Mouse (Mus musculus): ENCODE results near the gene Zdhhc1. TPM values are rescaled to one million over a fixed set of nuclear protein-coding genes. Genes with fewer than 3 reads are reported as not detected.

Gene Zdhhc1
- total and polyA plus RNA-seq, 3 experiments, result 4.9 to 11.5 TPM; not detected in 1

GRCm38 (mm10) chr8:105536546-105536945 lies 39.8 kb upstream of the Zdhhc1 start:
- Histone ChIP-seq H3K79me2 (ENCODE audit: control insufficient read depth, insufficient read depth, low read length, poor library complexity) (no peaks in the 10 kb centered on the region), H3K9me3 (replicated peaks; ENCODE audit: insufficient read depth, low read length) (no peaks in the 10 kb centered on the region), H3K9ac (ENCODE audit: control insufficient read depth, low read depth, low read length, poor library complexity, severe bottlenecking) (no peak overlapping the region), H3K4me1 (ENCODE audit: control insufficient read depth in 1 of 2, insufficient read depth in 2 of 2, low read length in 2 of 2) (peaks cover 20 to 26% of the 10 kb centered on the region in 2 experiments), H3K36me3 (ENCODE audit: control insufficient read depth in 1 of 2, insufficient read depth in 2 of 2, low read length in 2 of 2) (peaks cover 2 to 33% of the 10 kb centered on the region in 2 experiments), H3K27me3 (ENCODE audit: control insufficient read depth in 1 of 2, insufficient read depth in 2 of 2, low read length in 2 of 2) (no peaks in the 10 kb centered on the region), H3K27ac (ENCODE audit: control insufficient read depth, low read depth, low read length) (no peak overlapping the region), H3K4me3 (ENCODE audit: control insufficient read depth in 1 of 2, insufficient read depth in 1 of 2, low read depth in 2 of 2, low read length in 2 of 2) (no peak overlapping the region)
- TF ChIP-seq GABPA (IDR thresholded peaks at IDR 0.05; ENCODE audit: low read depth, low read length) (no peak), MXI1 (IDR thresholded peaks at IDR 0.05; ENCODE audit: low read depth, low read length) (no peak), CHD2 (IDR thresholded peaks at IDR 0.05; ENCODE audit: low read length) (no peak), SIN3A (IDR thresholded peaks at IDR 0.05; ENCODE audit: low read length) (no peak), MAFK (IDR thresholded peaks at IDR 0.05; ENCODE audit: borderline replicate concordance, low read depth, low read length) (no peak), KAT2A (conservative IDR thresholded peaks at IDR 0.05; ENCODE audit: low read depth, low read length) (no peak), TBP (IDR thresholded peaks at IDR 0.05; ENCODE audit: low read depth, low read length) (no peak), RCOR1 (IDR thresholded peaks at IDR 0.05; ENCODE audit: low read depth, low read length) (no peak), CHD1 (IDR thresholded peaks at IDR 0.05; ENCODE audit: low read depth, low read length) (no peak), GATA1 (IDR thresholded peaks at IDR 0.05; ENCODE audit: low read depth, low read length) (no peak), USF1 (IDR thresholded peaks at IDR 0.05; ENCODE audit: low read depth, low read length) (no peak), ETS1 (IDR thresholded peaks at IDR 0.05; ENCODE audit: low read depth, low read length) (no peak), HCFC1 (IDR thresholded peaks at IDR 0.05; ENCODE audit: low read depth, low read length) (no peak), ZNF384 (IDR thresholded peaks at IDR 0.05; ENCODE audit: low read depth, low read length) (no peak), JUND (IDR thresholded peaks at IDR 0.05; ENCODE audit: low read depth, low read length) (no peak), SMC3 (IDR thresholded peaks at IDR 0.05; ENCODE audit: low read depth, low read length) (no peak), MAZ (IDR thresholded peaks at IDR 0.05; ENCODE audit: low read depth, low read length) (no peak), NRF1 (IDR thresholded peaks at IDR 0.05; ENCODE audit: insufficient read depth, low read depth, low read length, poor library complexity, severe bottlenecking) (no peak)
- no peak for DNase-seq (ENCODE audit: low read depth, low spot score)

GRCm38 (mm10) chr8:105533892-105534329 lies 37.2 kb upstream of the Zdhhc1 start:
- peaks cover 2 to 26% of the 10 kb centered on the region in 2 experiments for H3K36me3 ChIP-seq (ENCODE audit: control insufficient read depth in 1 of 2, insufficient read depth in 2 of 2, low read length in 2 of 2)
- no peaks in the 10 kb centered on the region for H3K27me3 ChIP-seq (ENCODE audit: control insufficient read depth in 1 of 2, insufficient read depth in 2 of 2, low read length in 2 of 2)
- H3K4me1 ChIP-seq (ENCODE audit: control insufficient read depth in 1 of 2, insufficient read depth in 2 of 2, low read length in 2 of 2), result peaks cover 17 to 20% of the 10 kb centered on the region in 2 experiments
- H3K79me2 ChIP-seq (ENCODE audit: control insufficient read depth, insufficient read depth, low read length, poor library complexity), result no peaks in the 10 kb centered on the region
- H3K27ac ChIP-seq (ENCODE audit: control insufficient read depth, low read depth, low read length), result no peak overlapping the region
- H3K9me3 ChIP-seq (replicated peaks; ENCODE audit: insufficient read depth, low read length), result no peaks in the 10 kb centered on the region
- DNase-seq (ENCODE audit: low read depth, low spot score), result peak; percentile 91
- no peak overlapping the region for H3K9ac ChIP-seq (ENCODE audit: control insufficient read depth, low read depth, low read length, poor library complexity, severe bottlenecking)
- no peak overlapping the region for H3K4me3 ChIP-seq (ENCODE audit: control insufficient read depth in 1 of 2, insufficient read depth in 1 of 2, low read depth in 2 of 2, low read length in 2 of 2)
- no peak for TF ChIP-seq GABPA (IDR thresholded peaks at IDR 0.05; ENCODE audit: low read depth, low read length)
- TF ChIP-seq NRF1 (IDR thresholded peaks at IDR 0.05; ENCODE audit: insufficient read depth, low read depth, low read length, poor library complexity, severe bottlenecking), result no peak
- peak; percentile 86 to 91 (median 90) for TF ChIP-seq CTCF (IDR thresholded peaks at IDR 0.05 in 2 of 3, conservative IDR thresholded peaks at IDR 0.05 in 1 of 3; ENCODE audit: control insufficient read depth in 1 of 3, insufficient read depth in 1 of 3, low read depth in 2 of 3, low read length in 3 of 3, poor library complexity in 1 of 3, severe bottlenecking in 1 of 3)
- no peak for TF ChIP-seq MYC (IDR thresholded peaks at IDR 0.05; ENCODE audit: low read depth, low read length)
- TF ChIP-seq MYB (IDR thresholded peaks at IDR 0.05; ENCODE audit: low read depth, low read length), result no peak
- TF ChIP-seq UBTF (IDR thresholded peaks at IDR 0.05; ENCODE audit: borderline replicate concordance, insufficient read depth, low read depth, low read length), result no peak
- TF ChIP-seq MAFK (IDR thresholded peaks at IDR 0.05; ENCODE audit: borderline replicate concordance, low read depth, low read length), result no peak
- no peak for TF ChIP-seq ZMIZ1 (IDR thresholded peaks at IDR 0.05; ENCODE audit: low read depth, low read length)
- no peak for TF ChIP-seq POLR2AphosphoS2 (IDR thresholded peaks at IDR 0.05; ENCODE audit: low read length)
- TF ChIP-seq MAZ (IDR thresholded peaks at IDR 0.05; ENCODE audit: low read depth, low read length), result peak; percentile 69; the same call in 1 of the 2 replicates
- TF ChIP-seq TCF12 (IDR thresholded peaks at IDR 0.05; ENCODE audit: low read depth, low read length), result 0 out of 2 replicates have a peak, but pooled peaks have one; percentile 42
- 0 out of 2 replicates have a peak, but pooled peaks have one; percentile 22 for TF ChIP-seq MXI1 (IDR thresholded peaks at IDR 0.05; ENCODE audit: low read depth, low read length)
- no peak for TF ChIP-seq USF2 (IDR thresholded peaks at IDR 0.05; ENCODE audit: borderline replicate concordance in 1 of 2, insufficient read depth in 1 of 2, low read depth in 1 of 2, low read length in 2 of 2)
- no peak for TF ChIP-seq JUND (IDR thresholded peaks at IDR 0.05; ENCODE audit: low read depth, low read length)
- no peak for TF ChIP-seq SIN3A (IDR thresholded peaks at IDR 0.05; ENCODE audit: low read length)
- 0 out of 2 replicates have a peak, but pooled peaks have one; percentile 23 for TF ChIP-seq TBP (IDR thresholded peaks at IDR 0.05; ENCODE audit: low read depth, low read length)
- peak; percentile 56 for TF ChIP-seq RAD21 (IDR thresholded peaks at IDR 0.05; ENCODE audit: low read depth, low read length)
- no peak for TF ChIP-seq POLR2AphosphoS5 (IDR thresholded peaks at IDR 0.05; ENCODE audit: borderline replicate concordance, low read depth, low read length)
- TF ChIP-seq ELF1 (IDR thresholded peaks at IDR 0.05; ENCODE audit: low read depth, low read length), result peak; percentile 47; the same call in 1 of the 2 replicates
- no peak for TF ChIP-seq KAT2A (conservative IDR thresholded peaks at IDR 0.05; ENCODE audit: low read depth, low read length)
- TF ChIP-seq CHD1 (IDR thresholded peaks at IDR 0.05; ENCODE audit: low read depth, low read length), result no peak
- no peak for TF ChIP-seq RCOR1 (IDR thresholded peaks at IDR 0.05; ENCODE audit: low read depth, low read length)

Measured in MEL (cell line).